Mouse (Mus musculus) lung, postnatal 36 days (tissue): ENCODE results near the gene Pitx1.
A peak's percentile ranks its signal among the peaks of the same experiment; 100 is the strongest.

ENCODE experiments used
- DNase-seq: peaks from one replicate; pipeline ENCODE4 v3.0.0; 2022; ENCODE audit warnings: mixed read lengths

Pitx1 gene

GRCm38 (mm10) chr13:55830833-55831721 lies 4.9 kb downstream of the Pitx1 start:
- DNase-seq: no peak

- DNase-seq: no peak
Measured at GRCm38 (mm10) chr13:55830081-55830832, 5.7 kb downstream of the Pitx1 start.

GRCm38 (mm10) chr13:55829018-55829655 lies 6.9 kb downstream of the Pitx1 start:
- DNase-seq: no peak

GRCm38 (mm10) chr13:55828141-55829017 lies 7.6 kb downstream of the Pitx1 start:
- DNase-seq: no peak

GRCm38 (mm10) chr13:55827679-55828140 lies 8.3 kb downstream of the Pitx1 start:
- no peak for DNase-seq

- no peak for DNase-seq
Measured at GRCm38 (mm10) chr13:55826796-55827678, 9.0 kb downstream of the Pitx1 start.

- DNase-seq: no peak
Measured at GRCm38 (mm10) chr13:55826008-55826671, 9.9 kb downstream of the Pitx1 start.

- DNase-seq: no peak
Measured at GRCm38 (mm10) chr13:55825245-55825681, 10.7 kb downstream of the Pitx1 start.

- DNase-seq: no peak
Measured at GRCm38 (mm10) chr13:55824151-55824945, 11.6 kb downstream of the Pitx1 start.

GRCm38 (mm10) chr13:55822499-55822898 lies 13.5 kb downstream of the Pitx1 start:
- DNase-seq: no peak

GRCm38 (mm10) chr13:55814834-55815233 lies 21.2 kb downstream of the Pitx1 start:
- DNase-seq: no peak

GRCm38 (mm10) chr13:55813490-55814016 lies 22.4 kb downstream of the Pitx1 start:
- no peak for DNase-seq

- peak; percentile 55 for DNase-seq
Measured at GRCm38 (mm10) chr13:55810947-55811346, 25.0 kb downstream of the Pitx1 start.

GRCm38 (mm10) chr13:55809707-55810106 lies 26.3 kb downstream of the Pitx1 start:
- no peak for DNase-seq

- no peak for DNase-seq
Measured at GRCm38 (mm10) chr13:55809041-55809623, 26.9 kb downstream of the Pitx1 start.

- DNase-seq: no peak
Measured at GRCm38 (mm10) chr13:55803973-55804372, 32.0 kb downstream of the Pitx1 start.

- DNase-seq: no peak
Measured at GRCm38 (mm10) chr13:55801246-55801645, 34.7 kb downstream of the Pitx1 start.

- peak; percentile 75 for DNase-seq
Measured at GRCm38 (mm10) chr13:55786120-55786519, 49.9 kb downstream of the Pitx1 start.

- DNase-seq: no peak
Measured at GRCm38 (mm10) chr13:55784268-55784667, 51.7 kb downstream of the Pitx1 start, which contains the start of gene Catsper3. Catsper3 (plus strand) TSS chr13:55784568.
